Mouse (Mus musculus) megakaryocyte-erythroid progenitor cell, adult 5 weeks (primary cell): Measurements from ENCODE around the gene Heca. TPM values are rescaled to one million over a fixed set of nuclear protein-coding genes. Genes with fewer than 3 reads are reported as not detected.

Experiments
- polyA plus RNA-seq: library from polyadenylated mRNA; stranded (reverse); fragments of >175 nt; gene quantifications from 2 replicates; pipeline ENCODE4 v1.2.3, GENCODE M21; 2012

Gene Heca
- 8.9 and 11.3 TPM in 2 replicates for polyA plus RNA-seq

DNA sequence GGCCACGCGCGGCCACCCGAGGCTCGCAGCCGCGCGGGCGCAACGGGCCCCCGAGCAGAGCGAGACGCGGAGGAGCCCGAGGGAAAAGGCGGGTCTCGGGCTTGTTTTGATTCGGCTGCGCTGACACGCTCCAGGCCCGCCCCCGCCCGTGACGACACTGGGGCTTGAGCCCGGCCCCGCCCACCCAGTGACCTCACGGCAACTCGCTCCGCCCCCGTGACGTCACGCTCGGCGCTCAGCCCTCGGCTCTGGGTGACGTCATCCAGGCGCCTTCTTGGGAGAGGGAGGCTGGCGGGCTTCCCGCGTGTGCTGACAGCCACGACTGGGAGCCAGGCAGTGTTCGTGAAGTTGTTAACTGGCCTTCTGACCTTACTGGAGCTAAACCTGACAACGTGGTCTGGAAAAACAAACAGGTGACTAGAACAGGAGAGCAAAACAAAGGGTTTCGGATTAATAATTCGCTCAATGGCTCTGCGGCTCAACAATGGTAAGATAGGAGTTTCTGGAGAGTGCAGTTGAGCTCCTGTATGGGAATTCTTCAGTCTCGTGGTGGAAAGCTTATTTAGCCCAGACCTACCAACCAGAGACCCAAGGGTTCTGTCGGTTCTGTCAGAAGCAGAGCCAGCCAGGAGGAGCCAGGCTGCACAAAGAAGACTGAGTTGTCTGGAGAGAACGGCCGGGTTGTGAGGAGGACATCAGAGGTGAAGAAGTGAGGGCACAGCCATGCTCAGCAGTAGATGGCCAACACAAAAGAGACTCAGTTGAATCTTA is at the start of gene Heca:
Gene Heca, minus strand, starts transcription at position 108 of the 771 bp plus-strand sequence.

Other genes starting within 250 kb of the Heca start
- gene Cited2, start 224.8 kb downstream of the Heca start, polyA plus RNA-seq = 367 and 392 TPM in 2 replicates
- 0.18 and 0.28 TPM in 2 replicates for gene Txlnb, start 151.8 kb downstream of the Heca start, polyA plus RNA-seq
- 88.5 and 92.8 TPM in 2 replicates for gene Abracl, start 75.2 kb upstream of the Heca start, polyA plus RNA-seq
- gene Reps1, start 107.8 kb upstream of the Heca start, polyA plus RNA-seq = 51.2 and 58.1 TPM in 2 replicates